Mouse (Mus musculus) stomach, embryonic 14.5 days (tissue): ENCODE data around the gene Plppr1. TPM values are rescaled to one million over a fixed set of nuclear protein-coding genes. Genes with fewer than 3 reads are reported as not detected.
"Not testable (repeated sequence)": the region's sequence is repeated elsewhere in the genome, so short reads cannot be mapped to it uniquely, and the experiment has no call there.

Experiments
- ATAC-seq: fragments of 200-750 bp; cut with Nextera tagmentation; 2 replicates; pipeline ENCODE4 v1.8.0; 2017; ENCODE audit warnings: low read depth, moderate TSS enrichment; ENCODE audit not compliant: insufficient number of reproducible peaks, insufficient read depth, low FRiP score
- H3K27ac ChIP-seq: fragments of 300-500 bp; sonication (generic); 2 replicates; pipeline ENCODE4 v1.5.1; 2014; ENCODE audit warnings: mild to moderate bottlenecking, low read length, moderate library complexity, mixed read lengths
- H3K27me3 ChIP-seq: fragments of 300-500 bp; sonication (generic); 2 replicates; pipeline ENCODE4 v1.6.1; 2014; ENCODE audit warnings: low read length, control low read depth, mixed read lengths; ENCODE audit not compliant: control insufficient read depth, insufficient read depth
- H3K36me3 ChIP-seq: fragments of 300-500 bp; sonication (generic); 2 replicates; pipeline ENCODE4 v1.6.1; 2014; ENCODE audit warnings: mild to moderate bottlenecking, control low read depth, low read length, moderate library complexity, mixed read lengths; ENCODE audit not compliant: control insufficient read depth, insufficient read depth
- H3K4me1 ChIP-seq: fragments of 300-500 bp; sonication (generic); 2 replicates; pipeline ENCODE4 v1.6.1; 2014; ENCODE audit warnings: low read length, control low read depth, mixed read lengths; ENCODE audit not compliant: control insufficient read depth, insufficient read depth
- H3K4me2 ChIP-seq: fragments of 300-500 bp; sonication (generic); replicated peaks from 2 replicates; pipeline ENCODE4 v1.6.1; 2014; ENCODE audit warnings: low read depth, low read length, control low read depth
- H3K4me3 ChIP-seq: fragments of 300-500 bp; sonication (generic); 2 replicates; pipeline ENCODE4 v1.5.1; 2014; ENCODE audit warnings: low read depth, low read length, control low read depth
- H3K9ac ChIP-seq: fragments of 300-500 bp; sonication (generic); replicated peaks from 2 replicates; pipeline ENCODE4 v1.6.1; 2014; ENCODE audit warnings: low read depth, mild to moderate bottlenecking, control low read depth, low read length, moderate library complexity, mixed read lengths
- H3K9me3 ChIP-seq: fragments of 300-500 bp; sonication (generic); 2 replicates; pipeline ENCODE4 v1.6.1; 2016; ENCODE audit warnings: low read depth, low read length, control low read depth; ENCODE audit not compliant: control insufficient read depth
- WGBS: fragments of 180-500 bp; shearing (Covaris S2); extraction: QIAGEN DNeasy Blood & Tissue Kit; methylation state at CpG from one replicate; pipeline ENCODE4 v1.1.7; 2014; 5-methylcytosine and 5-hydroxymethylcytosine counted together
- polyA plus RNA-seq: library from polyadenylated mRNA; unstranded; fragments of >200 nt; fragmentation: Nextera tagmentation; extraction: Ambion mirVana; gene quantifications from 2 replicates; pipeline ENCODE4 v1.2.1, GENCODE M21; 2014

The Plppr1 gene
- polyA plus RNA-seq, 1 experiment from 2014 or later = 4.3 TPM

- 60% methylated on average over 3 of the region's 3 CpGs for WGBS
- H3K4me3 ChIP-seq, H3K9me3 ChIP-seq, H3K4me2 ChIP-seq, H3K27ac ChIP-seq, H3K9ac ChIP-seq, ATAC-seq, H3K27me3 ChIP-seq, H3K4me1 ChIP-seq, H3K36me3 ChIP-seq: not testable (repeated sequence)
Observed at GRCm38 (mm10) chr4:49340091-49340490, 281.0 kb downstream of the Plppr1 start.

- not testable (repeated sequence) for ATAC-seq, H3K4me1 ChIP-seq, H3K36me3 ChIP-seq, H3K4me3 ChIP-seq, H3K4me2 ChIP-seq, H3K27me3 ChIP-seq, H3K27ac ChIP-seq, H3K9me3 ChIP-seq, H3K9ac ChIP-seq
- WGBS = 84% methylated on average over 1 of the region's 1 CpGs
Observed at GRCm38 (mm10) chr4:49348001-49348400, 288.9 kb downstream of the Plppr1 start.

- ATAC-seq = no peak
- Histone ChIP-seq H3K9me3 (no peaks in the 10 kb centered on the region), H3K4me2 (no peak overlapping the region), H3K9ac (no peak overlapping the region), H3K4me1 (no peaks in the 10 kb centered on the region), H3K4me3 (no peak overlapping the region), H3K36me3 (no peaks in the 10 kb centered on the region), H3K27me3 (no peaks in the 10 kb centered on the region), H3K27ac (no peak overlapping the region)
- 77% methylated on average over 2 of the region's 2 CpGs for WGBS
Observed at GRCm38 (mm10) chr4:49348677-49349076, 289.6 kb downstream of the Plppr1 start.

GRCm38 (mm10) chr4:49350470-49350869 is 291.4 kb downstream of the Plppr1 start:
- Histone ChIP-seq H3K4me3 (no peak overlapping the region), H3K9me3 (no peaks in the 10 kb centered on the region), H3K9ac (no peak overlapping the region), H3K27ac (no peak overlapping the region), H3K27me3 (no peaks in the 10 kb centered on the region), H3K36me3 (no peaks in the 10 kb centered on the region), H3K4me1 (no peaks in the 10 kb centered on the region), H3K4me2 (no peak overlapping the region)
- no peak for ATAC-seq
- WGBS = 77% methylated on average over 4 of the region's 4 CpGs

GRCm38 (mm10) chr4:49357097-49357496 is 298.0 kb downstream of the Plppr1 start:
- 40% methylated on average over 2 of the region's 2 CpGs for WGBS
- no peak overlapping the region for H3K9ac ChIP-seq
- no peaks in the 10 kb centered on the region for H3K4me1 ChIP-seq
- no peak overlapping the region for H3K4me2 ChIP-seq
- no peak overlapping the region for H3K27ac ChIP-seq
- H3K4me3 ChIP-seq = no peak overlapping the region
- no peaks in the 10 kb centered on the region for H3K27me3 ChIP-seq
- ATAC-seq = peak; percentile 76; the same call in 1 of the 2 replicates
- no peaks in the 10 kb centered on the region for H3K9me3 ChIP-seq
- H3K36me3 ChIP-seq = no peaks in the 10 kb centered on the region

GRCm38 (mm10) chr4:49368046-49368445 is 309.0 kb downstream of the Plppr1 start:
- not testable (repeated sequence) for H3K27ac ChIP-seq, H3K4me1 ChIP-seq, H3K4me3 ChIP-seq, H3K4me2 ChIP-seq, H3K9me3 ChIP-seq, H3K9ac ChIP-seq, ATAC-seq, H3K36me3 ChIP-seq, H3K27me3 ChIP-seq
- WGBS = 89% methylated on average over 3 of the region's 3 CpGs

- H3K4me2 ChIP-seq, H3K36me3 ChIP-seq, H3K27me3 ChIP-seq, H3K27ac ChIP-seq, H3K4me1 ChIP-seq, H3K4me3 ChIP-seq, H3K9me3 ChIP-seq, H3K9ac ChIP-seq: not testable (repeated sequence)
- peak; percentile 79 for ATAC-seq
- WGBS = 37% methylated on average over 1 of the region's 2 CpGs
Observed at GRCm38 (mm10) chr4:49383576-49384318, 324.7 kb downstream of the Plppr1 start.

GRCm38 (mm10) chr4:49386873-49387272 is 327.8 kb downstream of the Plppr1 start:
- Histone ChIP-seq H3K27ac (no peak overlapping the region), H3K9me3 (no peaks in the 10 kb centered on the region), H3K9ac (no peak overlapping the region), H3K36me3 (no peaks in the 10 kb centered on the region), H3K4me2 (no peak overlapping the region), H3K4me3 (no peak overlapping the region), H3K4me1 (no peaks in the 10 kb centered on the region), H3K27me3 (no peaks in the 10 kb centered on the region)
- WGBS = 29% methylated on average over 2 of the region's 2 CpGs
- no peak for ATAC-seq
